Mouse (Mus musculus) gastrocnemius, postnatal 14 days (tissue): ENCODE data around the gene Heatr6. TPM values are rescaled to one million over a fixed set of nuclear protein-coding genes. Genes with fewer than 3 reads are reported as not detected.

Source experiments
- DNase-seq: peaks from one replicate; pipeline ENCODE4 v3.0.0; 2021; ENCODE audit warnings: mixed read lengths
- intact Hi-C: fragments of 180-260 bp; cut with DNase I; formaldehyde crosslinking; loops from one replicate; pipeline ENCODE4 v1.15.1; 2025; ENCODE audit warnings: low total_unique reads
- total RNA-seq, 2 experiments: library from RNA; stranded (reverse); gene quantifications; 2 replicates each; pipeline ENCODE4 v1.2.3; 2021

Heatr6 gene
- total RNA-seq, 2 experiments from 2014 or later = 6.6 TPM

DNA sequence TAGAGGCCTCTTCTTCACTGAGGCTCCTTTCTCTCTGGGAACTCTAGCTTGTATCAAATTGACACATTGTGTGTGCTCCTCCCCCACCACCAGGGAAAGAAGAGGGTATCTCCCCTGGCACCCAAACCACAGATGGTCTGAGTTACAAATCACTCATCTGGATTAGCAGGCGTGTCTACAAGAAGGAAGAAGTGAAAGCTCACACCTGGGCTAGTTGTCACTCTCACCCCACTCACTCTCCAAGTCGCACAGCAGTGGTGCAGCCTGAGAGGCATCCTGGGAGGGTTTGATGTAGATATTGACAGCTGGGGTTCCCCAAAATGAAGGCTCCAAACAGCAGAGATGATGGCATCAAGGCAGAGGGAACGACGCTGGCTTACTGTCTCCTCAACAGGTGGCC is 7.3 kb upstream of the Heatr6 start:
- intact Hi-C loops = no loop called here
- DNase-seq = no peak

DNA sequence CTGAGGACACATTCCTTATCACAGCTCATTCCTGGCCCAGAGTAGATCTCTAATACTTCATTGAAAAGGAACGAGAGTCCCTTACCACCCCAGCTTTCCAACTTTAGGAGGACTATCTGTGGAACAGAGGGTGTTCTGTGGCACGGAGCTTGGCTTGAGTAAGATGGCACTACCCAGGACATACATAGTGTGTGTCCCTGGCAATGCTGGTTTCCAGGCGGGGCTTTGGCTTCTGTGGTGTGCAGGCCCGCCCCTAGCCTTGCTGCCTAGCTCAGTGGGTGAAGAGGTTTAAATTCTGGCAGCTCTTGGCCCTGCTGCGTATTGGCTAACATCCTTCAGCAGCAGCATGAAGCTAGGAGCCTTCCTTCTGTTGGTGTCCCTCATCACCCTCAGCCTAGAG is 6.8 kb upstream of the Heatr6 start, which contains the start of gene Wfdc21:
Wfdc21 (plus strand) TSS at position 260 of the 400 bp plus-strand sequence.
- DNase-seq = no peak
- intact Hi-C loops = no loop called here

DNA sequence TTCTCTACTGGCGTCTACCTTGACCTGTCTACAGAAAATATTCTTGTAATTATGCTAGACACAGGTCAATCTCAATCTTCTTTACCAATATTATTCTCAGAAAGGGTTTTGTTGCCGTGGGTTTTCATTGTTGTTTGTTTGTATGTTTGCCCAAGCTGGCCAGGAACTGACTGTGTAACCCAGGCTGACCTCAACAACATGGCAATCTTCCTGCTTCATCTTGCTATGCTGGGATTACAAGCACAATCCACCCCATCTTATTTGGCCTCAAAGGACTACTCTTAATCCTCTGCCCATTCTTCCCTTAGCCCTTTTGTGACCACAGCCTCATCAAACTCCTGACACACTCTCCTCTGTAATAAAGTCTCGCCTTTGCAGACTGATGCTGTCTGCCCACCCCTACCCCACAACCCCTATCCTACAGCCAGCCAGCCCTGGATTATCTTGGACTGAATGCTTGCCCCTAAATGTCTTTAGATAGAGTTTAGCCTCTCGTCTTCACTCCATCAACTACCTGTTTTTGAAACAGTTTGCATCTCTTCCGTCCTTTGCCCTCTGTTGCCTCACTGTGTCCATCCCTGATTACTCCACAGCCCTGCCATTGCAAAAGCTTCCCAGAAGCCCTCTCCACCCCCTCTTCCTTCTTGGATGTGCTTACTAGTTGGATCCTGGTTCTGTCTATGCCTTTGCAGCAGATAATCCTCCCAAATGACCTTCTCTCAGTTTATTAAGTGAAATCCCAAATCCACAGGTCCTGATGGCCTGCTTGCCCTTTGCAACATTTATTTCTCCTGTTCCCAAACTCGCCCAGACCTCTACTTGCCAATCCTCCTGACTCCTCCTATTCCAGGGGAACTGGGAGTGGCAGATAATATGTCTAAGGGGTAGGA is 5.9 kb upstream of the Heatr6 start:
- DNase-seq = no peak
- intact Hi-C loops = no loop called here

DNA sequence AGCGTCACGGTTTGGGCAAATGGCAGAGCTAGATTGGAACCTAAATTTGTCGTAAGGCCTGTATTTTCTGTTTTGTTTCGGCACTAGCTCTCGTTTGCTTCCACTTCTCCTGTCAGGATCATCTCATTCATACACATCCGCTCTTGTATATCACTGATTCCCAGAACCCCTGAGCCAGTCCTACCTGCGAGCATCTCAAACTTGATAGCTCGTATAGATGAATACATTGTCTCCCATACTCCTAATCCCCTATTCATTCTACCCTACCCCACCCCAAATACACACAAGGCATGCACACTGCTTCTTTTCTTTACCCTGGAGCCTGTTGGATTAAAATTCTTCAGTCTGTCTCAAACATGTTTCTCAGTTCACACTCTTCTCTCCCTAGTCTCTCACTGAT is 731 bp downstream of the Heatr6 start:
- intact Hi-C loops = no loop called here
- DNase-seq = no peak

DNA sequence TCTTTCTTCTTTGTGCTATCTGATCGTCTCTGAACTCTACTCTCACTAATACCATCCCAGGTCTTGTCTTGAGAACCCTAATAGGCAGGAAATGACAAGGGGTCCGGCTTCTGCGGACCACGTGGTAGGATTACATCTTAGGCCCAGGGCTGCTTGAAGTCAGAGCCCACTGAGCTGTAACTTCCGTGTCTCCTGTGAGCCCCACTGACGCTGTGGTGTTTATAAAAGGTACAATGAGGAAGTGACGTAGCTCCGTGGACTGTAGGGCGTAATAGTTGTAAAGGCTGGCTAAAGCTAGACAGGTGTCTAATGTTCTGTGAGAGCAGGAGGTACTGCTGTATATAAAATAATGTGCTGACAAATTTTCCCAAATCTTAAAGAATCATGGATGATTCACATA is 13.8 kb downstream of the Heatr6 start:
- DNase-seq = no peak
- intact Hi-C loops = no loop called here

DNA sequence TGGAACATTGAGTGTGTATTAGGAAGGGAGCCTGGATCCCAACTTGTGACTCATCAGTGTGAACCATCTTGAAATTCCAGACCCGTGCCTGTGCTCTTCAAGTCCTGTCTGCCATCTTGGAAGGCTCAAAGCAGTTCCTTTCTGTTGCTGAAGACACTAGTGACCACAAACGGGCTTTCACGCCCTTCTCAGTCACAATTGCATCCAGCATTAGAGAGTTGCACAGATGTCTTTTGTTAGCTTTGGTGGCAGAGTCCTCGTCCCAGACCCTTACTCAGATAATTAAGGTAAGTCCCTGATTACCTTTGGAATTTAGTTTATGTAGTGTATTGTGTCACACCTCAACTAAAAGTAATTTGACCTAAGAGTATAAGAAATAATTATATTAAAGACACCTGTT is 15.5 kb downstream of the Heatr6 start:
- no peak for DNase-seq

DNA sequence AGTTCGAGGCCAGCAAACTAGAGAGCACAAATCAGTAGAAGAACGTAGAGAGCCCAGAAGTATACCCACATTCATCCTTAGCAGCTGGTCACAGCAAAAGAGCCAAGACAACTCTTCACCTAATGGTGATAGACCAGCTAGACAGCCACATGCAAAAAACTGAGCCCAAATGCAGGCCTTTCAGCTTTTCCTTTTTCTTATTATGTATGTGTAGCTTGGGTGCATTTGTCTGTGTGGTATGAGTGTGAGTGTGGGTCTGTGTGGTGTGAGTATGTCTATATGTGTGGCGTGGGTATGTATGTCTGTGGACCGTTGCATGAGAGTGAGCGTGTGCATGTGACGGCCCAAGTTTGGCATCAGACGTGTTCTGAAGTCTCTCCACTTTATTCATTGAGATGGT is 17.5 kb downstream of the Heatr6 start:
- no peak for DNase-seq
- intact Hi-C loops = no loop called here

More for the DNA sequence above, 15.5 kb downstream of the Heatr6 start:
- intact Hi-C loops = no loop called here

DNA sequence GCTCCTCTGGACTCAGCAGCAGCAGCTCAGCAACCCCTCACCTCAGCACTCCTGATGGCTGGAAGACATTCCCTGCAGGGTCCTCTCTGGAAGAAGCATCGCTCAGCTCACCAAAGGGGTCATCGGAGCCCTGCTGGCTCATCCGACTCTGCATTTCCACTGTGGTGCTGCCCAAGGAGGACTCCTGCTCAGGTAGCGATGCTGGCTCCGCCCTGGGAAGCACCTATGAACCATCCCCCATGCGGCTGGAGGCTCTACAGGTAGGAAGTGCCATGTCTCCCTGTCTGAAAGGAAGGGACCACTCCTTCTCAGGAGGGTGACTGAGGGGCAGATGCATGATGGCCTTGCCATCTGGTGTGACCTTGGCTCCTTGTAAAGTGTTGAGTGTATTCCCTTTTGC is 18.8 kb downstream of the Heatr6 start:
- intact Hi-C loops = no loop called here
- no peak for DNase-seq

DNA sequence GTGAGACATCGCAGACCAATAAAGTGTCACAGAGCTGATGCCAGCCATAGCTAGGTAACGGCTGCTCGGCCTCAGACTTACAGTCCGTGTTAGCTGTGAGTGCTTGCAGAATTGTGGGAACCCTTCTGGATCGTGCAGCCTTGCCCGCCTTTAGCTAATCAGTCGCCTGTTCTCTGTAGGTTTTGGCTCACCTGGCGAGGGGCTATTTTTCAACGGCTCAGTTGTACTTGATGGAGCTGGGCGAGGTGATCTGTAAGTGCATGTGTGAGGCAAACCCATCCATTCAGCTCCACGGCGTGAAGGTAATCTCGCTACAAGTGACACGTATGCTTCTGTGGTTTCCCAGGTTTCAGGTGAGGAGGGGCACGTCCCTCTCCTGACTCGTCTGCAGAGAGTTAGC is 20.2 kb downstream of the Heatr6 start:
- intact Hi-C loops = no loop called here
- DNase-seq = no peak

DNA sequence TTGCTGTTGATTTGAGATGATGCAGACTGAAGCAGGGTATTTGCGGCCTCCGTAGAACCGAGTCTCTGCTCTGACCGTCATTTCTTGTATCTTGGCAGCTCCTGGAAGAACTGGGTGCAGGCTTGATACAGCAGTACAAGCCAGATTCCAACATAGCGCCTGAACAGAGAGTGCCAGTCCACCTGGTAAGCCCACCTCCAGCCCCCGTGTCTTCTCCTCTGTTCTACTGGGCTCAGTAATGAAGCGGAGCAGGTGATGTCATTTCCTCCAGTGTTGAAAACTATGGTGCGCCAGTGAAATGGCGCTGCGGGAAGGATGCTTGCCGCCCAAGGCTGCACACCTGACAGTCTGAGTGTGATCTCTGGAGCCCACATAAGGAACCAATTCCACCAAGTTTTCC is 20.8 kb downstream of the Heatr6 start:
- intact Hi-C loops = no loop called here

DNA sequence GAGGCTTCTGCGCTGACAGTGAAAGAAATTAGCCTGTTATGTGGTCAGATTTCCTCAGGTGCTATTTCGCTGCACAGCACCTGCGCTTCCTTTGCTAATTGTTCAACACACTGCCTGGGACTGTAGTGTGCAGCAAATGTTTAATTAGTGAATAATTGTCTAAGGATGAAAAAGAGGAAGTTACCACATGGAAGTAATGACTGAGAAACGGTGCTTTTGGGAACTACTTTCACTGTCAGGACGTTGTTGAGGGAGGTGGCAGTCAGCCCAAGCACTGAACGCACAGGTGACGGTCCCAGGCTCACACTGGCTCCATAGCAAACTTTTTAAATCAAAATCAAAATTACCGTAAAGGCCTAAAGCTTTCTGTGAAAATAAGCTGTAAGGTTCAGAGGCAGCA is 23.3 kb downstream of the Heatr6 start:
- DNase-seq = no peak
- intact Hi-C loops = no loop called here

More for the DNA sequence above, 20.8 kb downstream of the Heatr6 start:
- DNase-seq = no peak

DNA sequence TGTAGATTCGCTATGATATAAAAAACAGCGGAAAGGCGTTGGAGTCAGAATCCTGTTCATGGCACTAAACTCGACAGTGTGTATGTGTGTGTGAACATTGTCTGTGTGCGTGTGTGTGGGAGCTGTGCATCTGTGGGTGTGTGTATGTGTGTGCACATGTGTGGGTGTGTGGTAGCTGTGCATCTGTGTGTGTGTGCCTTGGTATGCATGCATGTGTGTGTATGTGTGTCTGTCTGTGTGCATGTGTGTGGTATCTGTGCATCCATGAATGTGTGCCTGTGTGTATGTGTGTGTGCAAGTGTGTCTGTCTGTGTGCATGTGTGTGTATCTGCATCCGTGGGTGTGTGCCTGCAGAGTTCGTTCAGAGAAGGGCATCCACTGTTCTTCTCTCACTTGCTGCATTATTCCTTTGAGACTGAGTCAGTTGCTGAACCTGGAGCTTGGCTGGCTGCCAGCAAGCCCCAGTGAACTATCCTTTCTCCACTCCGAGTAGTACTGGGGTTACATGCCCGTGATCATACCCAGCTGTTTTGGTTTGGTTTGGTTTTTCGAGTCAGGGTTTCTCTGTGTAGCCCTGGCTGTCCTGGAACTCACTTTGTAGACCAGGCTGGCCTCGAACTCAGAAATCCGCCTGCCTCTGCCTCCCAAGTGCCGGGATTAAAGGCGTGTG is 30.6 kb downstream of the Heatr6 start:
- intact Hi-C loops = no loop called here
- no peak for DNase-seq

DNA sequence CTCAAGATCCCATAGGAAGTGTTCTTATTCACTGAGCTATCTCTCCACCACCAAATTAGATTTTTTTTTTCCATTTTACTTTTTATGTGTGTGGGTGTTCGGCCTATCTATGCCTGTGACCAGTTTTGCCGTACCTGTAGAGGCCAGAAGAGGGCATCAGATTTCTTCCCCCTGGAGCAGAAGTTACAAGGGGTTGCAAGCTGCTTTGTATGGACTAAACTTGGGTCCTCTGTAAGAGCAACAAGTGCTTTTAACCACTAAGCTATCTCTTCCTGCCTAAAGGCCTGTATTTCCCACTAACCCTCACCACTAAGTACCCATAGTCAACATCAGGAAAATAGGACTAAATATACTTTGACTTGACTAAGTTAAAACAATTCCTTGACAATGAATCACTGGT is 31.2 kb downstream of the Heatr6 start:
- no peak for DNase-seq
- intact Hi-C loops = no loop called here

DNA sequence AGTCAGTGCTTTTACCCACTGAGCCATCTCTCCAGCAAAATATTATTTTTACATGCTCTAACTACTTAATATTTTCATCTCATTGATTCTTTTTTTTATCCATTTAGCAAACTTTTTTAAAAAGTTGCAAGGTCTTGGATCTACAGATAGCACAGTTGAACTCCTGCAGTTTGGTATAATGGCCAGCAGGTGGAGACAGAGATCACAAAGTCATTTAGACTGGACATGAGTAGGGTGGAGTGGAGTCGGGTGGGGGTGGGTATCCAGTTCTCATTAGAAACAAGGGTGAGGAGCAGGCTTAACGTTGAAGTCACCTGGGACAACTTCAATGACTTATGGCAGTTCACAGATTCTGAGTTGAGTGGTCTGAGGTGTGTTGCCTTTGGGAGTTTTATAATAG is 31.9 kb downstream of the Heatr6 start:
- intact Hi-C loops = no loop called here
- DNase-seq = peak; percentile 29

DNA sequence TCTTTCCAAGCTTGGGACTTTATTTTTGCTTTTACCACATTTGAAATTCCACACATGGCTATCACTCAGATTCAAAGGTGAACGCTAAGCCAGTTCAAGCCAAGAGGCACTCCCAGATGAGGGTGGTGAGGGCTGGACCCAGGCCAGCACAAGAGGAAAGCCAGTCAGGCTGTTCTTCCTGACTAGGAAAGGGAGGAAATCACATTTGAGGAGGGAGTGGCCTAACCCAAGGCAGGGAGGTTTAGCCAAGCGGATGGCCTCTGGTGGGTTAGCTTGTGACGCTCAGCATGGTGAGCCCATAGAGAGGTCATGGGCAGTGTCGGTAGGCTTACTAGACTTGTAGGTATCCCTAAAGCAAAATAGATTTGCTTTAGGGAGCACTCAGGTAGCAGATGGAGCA is 33.3 kb downstream of the Heatr6 start:
- no peak for DNase-seq
- intact Hi-C loops = no loop called here

DNA sequence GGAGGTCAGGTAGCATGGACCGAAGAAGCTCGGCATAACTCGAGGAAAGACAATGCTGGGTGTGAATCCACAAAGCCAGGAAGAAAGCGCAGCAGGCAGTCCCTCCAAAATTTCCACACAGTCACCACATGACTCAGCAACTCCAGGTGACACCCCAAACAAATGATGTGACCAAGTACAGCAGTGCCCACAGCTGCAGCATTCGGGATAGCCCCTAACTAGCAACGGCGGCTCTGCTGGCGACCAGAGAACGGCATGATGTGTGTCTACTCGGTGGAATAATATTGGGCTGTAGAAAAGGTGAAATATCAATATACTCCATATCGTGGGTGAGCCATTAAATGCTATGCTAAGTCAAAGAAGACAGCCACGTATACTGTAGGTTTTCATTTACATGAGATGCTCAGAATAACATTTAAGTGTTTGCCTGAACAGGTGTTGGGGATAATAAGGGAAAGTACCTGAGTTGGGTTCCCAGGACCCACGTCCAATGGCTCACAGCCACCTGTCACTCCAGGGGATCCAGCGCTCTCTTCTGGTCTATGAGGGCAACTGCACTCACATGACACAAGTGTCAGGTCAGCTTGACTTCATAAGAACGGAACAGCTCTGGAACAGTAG is 34.0 kb downstream of the Heatr6 start:
- intact Hi-C loops = no loop called here
- DNase-seq = no peak

DNA sequence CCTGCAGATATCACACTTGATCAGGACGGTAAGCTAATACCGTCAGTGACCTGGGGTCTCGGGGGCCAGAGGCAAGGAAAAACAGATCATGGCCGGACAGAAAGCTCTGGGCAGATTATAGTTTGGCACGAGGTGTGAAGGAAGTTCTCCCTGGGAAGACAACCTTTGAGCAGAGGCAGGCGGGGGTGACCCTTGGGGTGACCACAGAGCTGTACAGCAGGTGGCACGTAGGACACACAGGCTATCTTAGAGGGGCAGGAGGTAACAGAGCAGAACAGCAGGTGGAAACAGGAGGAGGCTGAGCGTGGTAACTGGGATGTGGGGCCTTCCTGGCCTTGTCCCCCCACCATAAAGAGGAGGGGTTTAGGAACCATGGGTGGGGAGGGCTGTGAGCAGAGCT is 34.8 kb downstream of the Heatr6 start:
- intact Hi-C loops = no loop called here
- DNase-seq = no peak

DNA sequence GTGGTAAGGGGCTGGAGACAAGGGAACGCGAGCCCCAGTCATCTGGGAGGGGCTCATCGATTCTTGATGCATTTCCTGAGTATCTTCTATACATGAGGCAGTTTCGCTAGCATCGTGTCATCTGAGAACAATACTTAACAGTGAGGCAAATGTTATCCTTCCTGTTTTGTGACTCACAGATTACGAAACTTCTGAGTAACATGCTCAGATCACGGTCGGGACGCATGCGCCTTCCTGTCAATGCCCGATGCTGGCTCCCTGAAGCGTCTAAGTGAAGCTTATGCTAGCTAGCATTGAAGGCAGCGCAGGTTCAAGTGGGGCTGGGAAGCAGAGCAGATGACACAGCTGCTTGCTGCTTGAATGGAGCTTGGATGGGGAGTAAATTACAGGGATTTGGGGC is 35.8 kb downstream of the Heatr6 start:
- intact Hi-C loops = no loop called here
- peak; percentile 20 for DNase-seq

DNA sequence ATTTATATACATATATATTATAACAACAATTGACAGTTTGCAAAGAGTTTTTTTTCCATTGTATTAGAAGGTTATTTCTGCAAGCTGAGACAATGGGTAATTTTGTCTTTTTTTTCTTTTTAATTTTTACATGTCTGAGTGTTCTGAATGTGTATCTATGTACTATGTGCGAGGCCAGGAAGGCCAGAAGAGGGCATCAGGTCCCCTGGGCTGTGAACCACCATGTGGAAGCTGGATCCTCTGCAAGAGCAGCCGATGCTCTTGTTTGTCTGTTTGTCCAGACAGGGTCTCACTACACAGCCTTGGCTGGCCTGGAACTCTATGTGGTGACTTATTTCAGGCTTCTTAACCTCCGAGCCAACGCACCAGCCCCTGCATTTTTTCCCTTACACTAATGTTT is 37.6 kb downstream of the Heatr6 start:
- DNase-seq = no peak

DNA sequence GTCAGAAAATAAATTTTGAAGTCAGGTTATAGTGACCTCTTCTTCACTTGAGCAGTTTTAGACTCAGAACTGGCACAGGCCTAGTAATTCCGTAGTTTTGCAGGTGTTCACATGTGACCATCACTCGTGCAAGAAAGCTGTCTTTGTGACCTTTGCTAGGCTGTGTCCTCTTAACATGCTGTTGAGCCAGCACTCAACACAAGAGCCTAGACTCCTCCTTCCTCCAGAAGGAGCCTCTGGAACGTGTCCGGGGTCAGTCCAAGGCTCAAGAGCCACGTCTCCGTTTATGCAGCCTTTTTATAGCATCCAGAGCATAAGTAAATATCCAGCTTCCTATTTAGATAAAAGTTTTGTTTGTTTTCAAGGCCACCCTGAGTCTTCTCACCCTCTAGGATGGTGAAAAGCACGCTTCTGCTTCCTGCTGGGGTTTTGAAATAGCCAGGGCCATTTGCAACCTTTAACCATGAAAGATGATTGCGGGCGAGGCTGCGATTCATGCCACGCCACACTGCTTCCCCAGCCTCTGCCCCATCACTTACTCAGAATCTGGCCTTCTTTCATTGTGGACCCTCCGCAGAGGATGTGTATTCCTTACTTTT is 38.9 kb downstream of the Heatr6 start:
- intact Hi-C loops = no loop called here
- DNase-seq = no peak

More for the DNA sequence above, 37.6 kb downstream of the Heatr6 start:
- intact Hi-C loops = no loop called here
